Mouse (Mus musculus) stomach, postnatal 0 days (tissue): ENCODE results near the gene Ndc1.

Source experiments
- CTCF ChIP-seq: IDR thresholded peaks from 2 replicates; pipeline ENCODE4 v1.5.1; 2016; ENCODE audit warnings: antibody characterized with exemption, low read depth, mild to moderate bottlenecking, moderate library complexity
- EP300 ChIP-seq: optimal IDR thresholded peaks from 2 replicates; pipeline ENCODE3; 2016; ENCODE audit warnings: antibody characterized with exemption

GRCm38 (mm10) chr4:107426631-107427030, 59.0 kb downstream of the Ndc1 start:
- no peak for TF ChIP-seq CTCF
- no peak for TF ChIP-seq EP300
